In the genomic region with DNA sequence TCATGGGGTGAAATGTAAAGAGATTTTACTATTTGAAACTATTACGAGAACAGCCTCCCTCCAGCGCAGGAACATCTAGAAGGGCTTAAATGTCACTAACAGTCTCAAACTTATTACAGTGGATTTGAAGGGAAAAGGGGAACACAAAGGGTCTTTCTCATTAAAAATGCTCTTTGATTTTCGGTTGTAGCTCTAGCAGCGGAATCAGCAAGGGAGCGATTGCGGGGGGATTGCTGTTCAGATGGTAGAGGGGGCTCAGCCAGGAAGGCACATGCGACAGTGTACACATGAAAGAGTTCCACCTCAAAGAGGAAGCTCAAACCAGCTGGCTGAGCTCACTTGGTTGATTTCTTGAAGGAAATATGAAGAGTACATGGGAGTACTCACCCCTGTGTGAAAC, we compare ENCODE assay signal across 24 mouse cellular contexts.
DNase-seq lines count a peak whose midpoint lies in the region; ATAC-seq and TF ChIP-seq lines count a peak whose summit lies in the region.
"Had no signal": no experiment of that assay in that cellular context is flagged by ENCODE, and none has a peak within 500 bp of the region (broad histone marks: within the 10 kb centered on the region; RNA-seq: fewer than 3 reads in every experiment).

No protein-coding gene starts in this region.

- WGBS in midbrain, embryonic 10.5 days, result 81% methylated on average over 7 of the region's 7 CpGs
- WGBS in midbrain, embryonic 11.5 days, result 76% methylated on average over 7 of the region's 7 CpGs
- WGBS in midbrain, embryonic 15.5 days, result 43% methylated on average over 7 of the region's 7 CpGs

- no peak for DNase-seq in midbrain, embryonic 10.5 days (ENCODE audit: low spot score)
- DNase-seq in midbrain, embryonic 11.5 days (ENCODE audit: low spot score, missing footprints), result no peak
- DNase-seq in A20 (ENCODE audit: low read depth, low spot score), result peak; percentile 59
- peak; percentile 63 for DNase-seq in brain, embryonic 14.5 days (ENCODE audit: low read depth)
- no peak for DNase-seq in adrenal gland, adult (ENCODE audit: inconsistent age in 2 of 2, low spot score in 1 of 2)
- DNase-seq: adrenal gland, adult 2 months; adrenal gland, postnatal 10 days; adrenal gland, postnatal 25 days; B cell, adult 2 months; cerebellum, adult 11-12 months; cerebellum, adult 2 months; cerebellum, adult 9-10 months; cerebellum, postnatal 10 days; cerebellum, postnatal 25 days had no signal

- H3K4me3 ChIP-seq in midbrain, embryonic 10.5 days, result no peak overlapping the region
- H3K4me3 ChIP-seq in midbrain, embryonic 11.5 days (ENCODE audit: low read depth, low read length), result no peak overlapping the region
- no peak overlapping the region for H3K4me3 ChIP-seq in midbrain, embryonic 15.5 days
- H3K4me3 ChIP-seq: embryonic facial prominence, embryonic 10.5 days; embryonic facial prominence, embryonic 12.5 days had no signal

- no peak overlapping the region for H3K9ac ChIP-seq in midbrain, embryonic 11.5 days (ENCODE audit: low read length)
- no peak overlapping the region for H3K9ac ChIP-seq in midbrain, embryonic 15.5 days
- H3K9ac ChIP-seq: embryonic facial prominence, embryonic 12.5 days had no signal

- no peak overlapping the region for H3K4me2 ChIP-seq in midbrain, embryonic 11.5 days
- H3K4me2 ChIP-seq in midbrain, embryonic 15.5 days, result no peak overlapping the region
- H3K4me2 ChIP-seq: embryonic facial prominence, embryonic 12.5 days had no signal

- 0 out of 2 replicates have a peak, but pooled peaks cover 4% of the 10 kb centered on the region for H3K4me1 ChIP-seq in midbrain, embryonic 10.5 days
- peaks cover 3% of the 10 kb centered on the region; the same call in 1 of the 2 replicates for H3K4me1 ChIP-seq in midbrain, embryonic 11.5 days (ENCODE audit: control insufficient read depth, insufficient read depth, low read length)
- H3K4me1 ChIP-seq in midbrain, embryonic 15.5 days, result peaks cover 6% of the 10 kb centered on the region
- H3K4me1 ChIP-seq: embryonic facial prominence, embryonic 10.5 days; embryonic facial prominence, embryonic 12.5 days had no signal

- H3K36me3 ChIP-seq in midbrain, embryonic 10.5 days, result no peaks in the 10 kb centered on the region
- H3K36me3 ChIP-seq in midbrain, embryonic 11.5 days (ENCODE audit: control insufficient read depth, insufficient read depth, low read length), result no peaks in the 10 kb centered on the region
- no peaks in the 10 kb centered on the region for H3K36me3 ChIP-seq in midbrain, embryonic 15.5 days (replicated peaks)
- H3K36me3 ChIP-seq: embryonic facial prominence, embryonic 10.5 days; embryonic facial prominence, embryonic 12.5 days; G1E had no signal

- TF ChIP-seq POLR2A in brain, embryonic 14.5 days (IDR thresholded peaks at IDR 0.05; ENCODE audit: borderline replicate concordance, extremely low read depth, insufficient read depth, insufficient read length, poor library complexity, severe bottlenecking), result no peak

- TF ChIP-seq CTCF in brain, embryonic 14.5 days (IDR thresholded peaks at IDR 0.05; ENCODE audit: borderline replicate concordance, extremely low read depth, insufficient read depth, insufficient read length), result no peak

- ATAC-seq in midbrain, embryonic 11.5 days (ENCODE audit: low FRiP score), result no peak
- no peak for ATAC-seq in midbrain, embryonic 15.5 days (replicated peaks)
- ATAC-seq in megakaryocyte, adult 5-6 weeks (ENCODE audit: poor library complexity, severe bottlenecking), result no peak
- no peak for ATAC-seq in frontal cortex, adult (ENCODE audit: low TSS enrichment)
- ATAC-seq: CD4-positive, CD25-positive, alpha-beta regulatory T cell, adult 4 months; forebrain, embryonic 14.5 days; forebrain, embryonic 16.5 days; Patski had no signal

- H3K27ac ChIP-seq in midbrain, embryonic 10.5 days (replicated peaks), result peak overlapping the region; percentile 28; the same call in 1 of the 2 replicates
- no peak overlapping the region for H3K27ac ChIP-seq in midbrain, embryonic 11.5 days (ENCODE audit: low read depth, low read length)
- H3K27ac ChIP-seq in midbrain, embryonic 15.5 days, result peak overlapping the region; percentile 20; the same call in 1 of the 2 replicates
- H3K27ac ChIP-seq: embryonic facial prominence, embryonic 10.5 days; embryonic facial prominence, embryonic 12.5 days had no signal

- H3K27me3 ChIP-seq in midbrain, embryonic 10.5 days (ENCODE audit: low read depth, poor library complexity, severe bottlenecking), result no peaks in the 10 kb centered on the region
- H3K27me3 ChIP-seq in midbrain, embryonic 11.5 days (ENCODE audit: control insufficient read depth, insufficient read depth, low read length), result no peaks in the 10 kb centered on the region
- H3K27me3 ChIP-seq in midbrain, embryonic 15.5 days (replicated peaks), result no peaks in the 10 kb centered on the region
- H3K27me3 ChIP-seq: embryonic facial prominence, embryonic 12.5 days; Patski had no signal

- H3K9me3 ChIP-seq in midbrain, embryonic 10.5 days (replicated peaks), result no peaks in the 10 kb centered on the region
- no peaks in the 10 kb centered on the region for H3K9me3 ChIP-seq in midbrain, embryonic 11.5 days (ENCODE audit: control insufficient read depth, low read length)
- H3K9me3 ChIP-seq in midbrain, embryonic 15.5 days, result no peaks in the 10 kb centered on the region
- H3K9me3 ChIP-seq: embryonic facial prominence, embryonic 10.5 days; embryonic facial prominence, embryonic 12.5 days had no signal

Comparison
In these comparisons a context has a peak if more than half of its experiments do, and no peak if none do; other contexts are left out.
1. DNase-seq: peak in A20 (single experiment) and brain, embryonic 14.5 days (single experiment); none in midbrain, embryonic 10.5 days (single experiment), midbrain, embryonic 11.5 days (single experiment) and adrenal gland, adult (0 of 2).